Mouse (Mus musculus) C2C12 (cell line): ENCODE measurements around the gene Nabp1. TPM values are rescaled to one million over a fixed set of nuclear protein-coding genes. Genes with fewer than 3 reads are reported as not detected.

Experiments used
- H3K27me3 ChIP-seq: one replicate; pipeline ENCODE4 v1.6.1; 2011; ENCODE audit not compliant: control insufficient read depth, insufficient read depth, insufficient read length
- H3K36me3 ChIP-seq: one replicate; pipeline ENCODE4 v1.6.1; 2011; ENCODE audit not compliant: control insufficient read depth, insufficient read depth
- H3K4me3 ChIP-seq: one replicate; pipeline ENCODE4 v1.5.1; 2011; ENCODE audit warnings: mild to moderate bottlenecking, control low read depth; ENCODE audit not compliant: poor library complexity, insufficient read depth, severe bottlenecking
- H3K79me2 ChIP-seq: one replicate; pipeline ENCODE4 v1.6.1; 2011; ENCODE audit not compliant: control insufficient read depth, insufficient read depth
- H3K79me3 ChIP-seq: one replicate; pipeline ENCODE4 v1.6.1; 2011; ENCODE audit warnings: low read depth, control low read depth
- H3ac ChIP-seq: one replicate; pipeline ENCODE3; 2011; ENCODE audit warnings: low read depth; ENCODE audit not compliant: control insufficient read depth, insufficient read length
- CEBPB ChIP-seq: IDR thresholded peaks from one replicate; pipeline ENCODE4 v1.6.1; 2011; ENCODE audit warnings: low read depth, mild to moderate bottlenecking, control low read depth, moderate library complexity
- CTCF ChIP-seq: IDR thresholded peaks from one replicate; pipeline ENCODE4 v1.5.1; 2011; ENCODE audit not compliant: control insufficient read depth, insufficient read depth, insufficient read length
- FOSL1 ChIP-seq: IDR thresholded peaks from one replicate; pipeline ENCODE4 v1.8.0; 2011; ENCODE audit warnings: mild to moderate bottlenecking, low read length; ENCODE audit not compliant: poor library complexity, insufficient read depth, severe bottlenecking
- MAX ChIP-seq: IDR thresholded peaks from one replicate; pipeline ENCODE4 v1.6.1; 2011; ENCODE audit warnings: mild to moderate bottlenecking, control low read depth
- MYOD1 ChIP-seq: IDR thresholded peaks from one replicate; pipeline ENCODE4 v1.6.1; 2011; ENCODE audit warnings: low read depth; ENCODE audit not compliant: control insufficient read depth, insufficient read length
- MYOG ChIP-seq: IDR thresholded peaks from one replicate; pipeline ENCODE4 v1.6.1; 2011; ENCODE audit not compliant: control insufficient read depth, insufficient read length; ENCODE audit errors: extremely low read depth
- USF1 ChIP-seq: IDR thresholded peaks from one replicate; pipeline ENCODE4 v1.6.1; 2011; ENCODE audit warnings: low read depth, mild to moderate bottlenecking, control low read depth, moderate library complexity
- polyA plus RNA-seq: library from polyadenylated mRNA; unstranded; fragments of >200 nt; fragmentation: generic; extraction: Trizol; gene quantifications from one replicate; pipeline ENCODE4 v1.2.1, GENCODE M21; 2012; ENCODE audit warnings: missing spikeins

The Nabp1 gene
- polyA plus RNA-seq, 1 experiment = 7.1 TPM

GRCm38 (mm10) chr1:51509083-51509482 is 30.9 kb upstream of the Nabp1 start:
- TF ChIP-seq FOSL1 (peak; percentile 60), CTCF (no peak), CEBPB (no peak), MYOD1 (no peak), MYOG (no peak), USF1 (peak; percentile 53)
- no peaks in the 10 kb centered on the region for H3K79me2 ChIP-seq
- H3K4me3 ChIP-seq = no peak overlapping the region
- no peak overlapping the region for H3ac ChIP-seq
- no peaks in the 10 kb centered on the region for H3K27me3 ChIP-seq
- H3K79me3 ChIP-seq = no peaks in the 10 kb centered on the region
- H3K36me3 ChIP-seq = no peaks in the 10 kb centered on the region

GRCm38 (mm10) chr1:51508543-51508942 is 30.3 kb upstream of the Nabp1 start:
- no peaks in the 10 kb centered on the region for H3K36me3 ChIP-seq
- H3K79me2 ChIP-seq = no peaks in the 10 kb centered on the region
- H3K27me3 ChIP-seq = no peaks in the 10 kb centered on the region
- no peak overlapping the region for H3K4me3 ChIP-seq
- no peak for TF ChIP-seq MYOG
- TF ChIP-seq MYOD1 = no peak
- no peak for TF ChIP-seq FOSL1
- no peaks in the 10 kb centered on the region for H3K79me3 ChIP-seq
- no peak overlapping the region for H3ac ChIP-seq

GRCm38 (mm10) chr1:51507436-51507835 is 29.2 kb upstream of the Nabp1 start:
- Histone ChIP-seq H3K79me3 (no peaks in the 10 kb centered on the region), H3K27me3 (no peaks in the 10 kb centered on the region), H3ac (no peak overlapping the region), H3K4me3 (no peak overlapping the region), H3K79me2 (no peaks in the 10 kb centered on the region), H3K36me3 (no peaks in the 10 kb centered on the region)
- TF ChIP-seq MYOG = no peak
- TF ChIP-seq CTCF = no peak
- TF ChIP-seq MYOD1 = no peak
- no peak for TF ChIP-seq CEBPB
- TF ChIP-seq USF1 = no peak
- no peak for TF ChIP-seq MAX
- no peak for TF ChIP-seq FOSL1

GRCm38 (mm10) chr1:51506236-51506635 is 28.0 kb upstream of the Nabp1 start:
- Histone ChIP-seq H3K79me2 (no peaks in the 10 kb centered on the region), H3K79me3 (no peaks in the 10 kb centered on the region)
- TF ChIP-seq FOSL1 = no peak

GRCm38 (mm10) chr1:51505632-51506031 is 27.4 kb upstream of the Nabp1 start:
- no peak overlapping the region for H3K4me3 ChIP-seq
- H3K27me3 ChIP-seq = no peaks in the 10 kb centered on the region
- no peaks in the 10 kb centered on the region for H3K36me3 ChIP-seq
- no peak for TF ChIP-seq USF1
- peak; percentile 91 for TF ChIP-seq CEBPB
- no peak overlapping the region for H3ac ChIP-seq
- H3K79me2 ChIP-seq = no peaks in the 10 kb centered on the region
- H3K79me3 ChIP-seq = no peaks in the 10 kb centered on the region

More at GRCm38 (mm10) chr1:51506236-51506635, 28.0 kb upstream of the Nabp1 start:
- Histone ChIP-seq H3ac (no peak overlapping the region), H3K27me3 (no peaks in the 10 kb centered on the region), H3K4me3 (no peak overlapping the region), H3K36me3 (no peaks in the 10 kb centered on the region)

GRCm38 (mm10) chr1:51503055-51503454 is 24.8 kb upstream of the Nabp1 start:
- H3K79me2 ChIP-seq = no peaks in the 10 kb centered on the region
- no peaks in the 10 kb centered on the region for H3K27me3 ChIP-seq
- no peak overlapping the region for H3K4me3 ChIP-seq
- TF ChIP-seq CEBPB (no peak), USF1 (no peak), MAX (no peak), CTCF (no peak), MYOG (no peak), FOSL1 (no peak), MYOD1 (no peak)
- no peaks in the 10 kb centered on the region for H3K36me3 ChIP-seq
- no peaks in the 10 kb centered on the region for H3K79me3 ChIP-seq
- H3ac ChIP-seq = no peak overlapping the region
